Mouse (Mus musculus): ENCODE data around the gene Sfxn5. TPM values are rescaled to one million over a fixed set of nuclear protein-coding genes. Genes with fewer than 3 reads are reported as not detected.
A peak's percentile ranks its signal among the peaks of the same experiment; 100 is the strongest.

Sfxn5 gene
- total and polyA plus RNA-seq, 3 experiments: 1.8 to 3.0 TPM; not detected in 1

DNA sequence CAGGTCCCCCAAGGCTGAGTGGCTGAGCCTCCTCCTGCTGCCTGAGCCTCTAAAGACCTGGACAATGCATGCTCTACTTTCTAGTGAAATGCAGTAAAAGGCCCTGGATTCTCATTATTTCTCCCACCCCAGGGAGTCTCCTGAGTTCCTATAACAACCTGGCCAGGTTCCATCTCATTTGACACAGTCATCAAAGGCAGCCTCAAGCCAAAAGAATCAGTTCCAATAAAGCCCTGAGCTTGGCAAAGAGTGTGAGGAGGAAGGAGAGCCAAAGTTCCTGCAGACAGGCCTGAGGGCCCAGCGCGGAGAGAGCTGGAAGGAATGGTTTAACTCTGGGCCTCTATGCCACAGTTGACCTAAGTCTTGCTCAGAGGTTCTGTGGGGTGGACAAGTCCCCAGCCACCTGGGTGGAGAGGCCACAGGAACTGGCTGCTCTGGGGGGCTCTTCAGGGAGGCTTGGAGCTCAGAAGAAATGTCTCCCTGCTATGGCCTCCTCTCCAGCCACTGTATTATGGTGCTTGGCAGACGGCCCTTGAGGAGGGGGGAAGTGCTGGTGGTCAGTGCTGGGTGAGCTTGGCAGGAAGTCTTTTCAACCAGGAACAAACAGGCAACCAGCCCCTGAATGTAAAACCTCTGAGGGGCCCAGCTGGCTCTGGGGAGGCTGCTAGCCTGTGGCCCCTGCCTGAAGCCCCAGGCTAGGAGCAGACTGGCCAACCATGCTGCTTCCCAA, 30.7 kb downstream of the Sfxn5 start:
- no peak for TF ChIP-seq CHD2 (IDR thresholded peaks at IDR 0.05; ENCODE audit: low read length)
- no peak for TF ChIP-seq KAT2A (conservative IDR thresholded peaks at IDR 0.05; ENCODE audit: low read depth, low read length)
- TF ChIP-seq MAFK (IDR thresholded peaks at IDR 0.05; ENCODE audit: borderline replicate concordance, low read depth, low read length): no peak
- no peak for TF ChIP-seq E2F4 (IDR thresholded peaks at IDR 0.05; ENCODE audit: borderline replicate concordance, low read depth, low read length)
- TF ChIP-seq TBP (IDR thresholded peaks at IDR 0.05; ENCODE audit: low read depth, low read length): no peak
- no peak for TF ChIP-seq ZKSCAN1 (IDR thresholded peaks at IDR 0.05; ENCODE audit: low read depth, low read length)
- H3K27ac ChIP-seq (ENCODE audit: control insufficient read depth, low read depth, low read length): no peak overlapping the region
- H3K36me3 ChIP-seq (ENCODE audit: control insufficient read depth in 1 of 2, insufficient read depth in 2 of 2, low read length in 2 of 2): peaks cover 0 to 9% of the 10 kb centered on the region in 2 experiments; a peak in 2 of 4 replicates
- H3K4me1 ChIP-seq (ENCODE audit: control insufficient read depth in 1 of 2, insufficient read depth in 2 of 2, low read length in 2 of 2): peaks cover 0 to 5% of the 10 kb centered on the region in 2 experiments; a peak in 2 of 4 replicates
- no peak for DNase-seq (ENCODE audit: low read depth, low spot score)
- no peak overlapping the region for H3K4me3 ChIP-seq (ENCODE audit: control insufficient read depth in 1 of 2, insufficient read depth in 1 of 2, low read depth in 2 of 2, low read length in 2 of 2)
- H3K9me3 ChIP-seq (replicated peaks; ENCODE audit: insufficient read depth, low read length): no peaks in the 10 kb centered on the region
- H3K9ac ChIP-seq (ENCODE audit: control insufficient read depth, low read depth, low read length, poor library complexity, severe bottlenecking): no peak overlapping the region
- no peaks in the 10 kb centered on the region for H3K79me2 ChIP-seq (ENCODE audit: control insufficient read depth, insufficient read depth, low read length, poor library complexity)
- H3K27me3 ChIP-seq (ENCODE audit: control insufficient read depth in 1 of 2, insufficient read depth in 2 of 2, low read length in 2 of 2): no peaks in the 10 kb centered on the region

DNA sequence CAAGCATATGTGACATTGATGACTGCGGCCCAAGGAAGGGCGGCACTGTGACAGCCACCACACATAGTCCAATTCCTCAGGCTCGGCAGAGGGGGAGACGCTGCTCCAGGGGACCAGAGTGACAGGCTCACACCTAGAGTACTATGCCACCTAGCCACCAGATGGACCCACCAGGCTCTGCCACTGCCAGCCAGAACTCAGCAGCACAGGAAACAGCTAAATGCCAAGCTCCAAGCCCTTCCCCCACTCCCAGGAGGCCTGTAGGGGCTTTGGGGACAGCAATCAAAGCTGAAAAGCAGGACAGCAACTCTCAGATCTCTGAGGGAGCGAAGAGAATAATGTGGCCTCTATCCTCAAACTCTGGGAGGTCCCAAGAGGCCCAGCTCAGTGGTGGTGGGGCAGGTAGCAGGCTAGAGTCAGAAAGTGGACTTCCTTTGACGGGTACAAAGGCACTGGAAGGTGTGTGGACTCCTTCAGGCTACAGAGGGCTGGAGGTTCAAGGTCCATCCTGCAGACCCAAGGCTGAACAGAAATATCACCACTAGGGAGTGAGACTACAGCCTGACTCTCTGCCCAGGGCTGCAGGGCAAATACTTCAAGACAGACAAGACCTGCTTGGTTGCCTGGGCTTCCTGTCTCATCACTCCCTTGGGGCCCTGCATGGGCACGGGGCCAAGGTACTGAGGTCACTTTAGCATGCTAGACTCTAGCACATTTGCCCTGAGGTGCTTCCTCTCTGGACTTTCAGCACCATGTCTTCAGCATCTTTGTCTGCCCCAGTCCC, 37.6 kb downstream of the Sfxn5 start:
- Histone ChIP-seq H3K9ac (ENCODE audit: control insufficient read depth, low read depth, low read length, poor library complexity, severe bottlenecking) (no peak overlapping the region), H3K27me3 (ENCODE audit: control insufficient read depth in 1 of 2, insufficient read depth in 2 of 2, low read length in 2 of 2) (no peaks in the 10 kb centered on the region), H3K79me2 (ENCODE audit: control insufficient read depth, insufficient read depth, low read length, poor library complexity) (no peaks in the 10 kb centered on the region), H3K36me3 (ENCODE audit: control insufficient read depth in 1 of 2, insufficient read depth in 2 of 2, low read length in 2 of 2) (peaks cover 0 to 12% of the 10 kb centered on the region in 2 experiments; a peak in 2 of 4 replicates), H3K4me3 (ENCODE audit: control insufficient read depth in 1 of 2, insufficient read depth in 1 of 2, low read depth in 2 of 2, low read length in 2 of 2) (no peak overlapping the region), H3K27ac (ENCODE audit: control insufficient read depth, low read depth, low read length) (no peak overlapping the region), H3K4me1 (ENCODE audit: control insufficient read depth in 1 of 2, insufficient read depth in 2 of 2, low read length in 2 of 2) (peaks cover 0 to 12% of the 10 kb centered on the region in 2 experiments; a peak in 3 of 4 replicates), H3K9me3 (replicated peaks; ENCODE audit: insufficient read depth, low read length) (no peaks in the 10 kb centered on the region)
- DNase-seq (ENCODE audit: low read depth, low spot score): peak; percentile 80
- TF ChIP-seq ZMIZ1 (IDR thresholded peaks at IDR 0.05; ENCODE audit: low read depth, low read length): no peak
- no peak for TF ChIP-seq CHD2 (IDR thresholded peaks at IDR 0.05; ENCODE audit: low read length)
- TF ChIP-seq MYC (IDR thresholded peaks at IDR 0.05; ENCODE audit: low read depth, low read length): no peak
- no peak for TF ChIP-seq GABPA (IDR thresholded peaks at IDR 0.05; ENCODE audit: low read depth, low read length)
- no peak for TF ChIP-seq GATA1 (IDR thresholded peaks at IDR 0.05; ENCODE audit: low read depth, low read length)

DNA sequence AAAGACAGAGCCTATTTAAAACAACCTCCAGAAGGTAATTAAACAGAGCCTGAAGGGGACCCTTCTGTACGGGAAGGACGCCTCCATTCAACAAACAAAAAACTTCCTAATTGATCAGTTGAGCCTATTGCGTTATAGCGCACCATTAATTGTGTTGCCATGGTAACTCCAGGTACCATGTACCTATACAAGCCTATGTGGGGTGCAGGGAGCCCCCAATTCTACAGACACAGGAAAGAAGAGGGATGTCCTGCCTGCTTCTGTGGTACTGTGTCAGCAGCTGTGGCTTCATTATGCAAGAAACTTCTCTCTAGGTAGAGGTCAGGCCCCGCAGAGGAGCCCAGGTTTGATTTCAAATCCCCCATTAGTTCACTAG, 39.2 kb downstream of the Sfxn5 start:
- no peak overlapping the region for H3K4me3 ChIP-seq (ENCODE audit: control insufficient read depth in 1 of 2, insufficient read depth in 1 of 2, low read depth in 2 of 2, low read length in 2 of 2)
- no peak for DNase-seq (ENCODE audit: low read depth, low spot score)
- no peak for TF ChIP-seq USF1 (IDR thresholded peaks at IDR 0.05; ENCODE audit: low read depth, low read length)
- no peaks in the 10 kb centered on the region for H3K27me3 ChIP-seq (ENCODE audit: control insufficient read depth in 1 of 2, insufficient read depth in 2 of 2, low read length in 2 of 2)
- H3K36me3 ChIP-seq (ENCODE audit: control insufficient read depth in 1 of 2, insufficient read depth in 2 of 2, low read length in 2 of 2): peaks cover 0 to 12% of the 10 kb centered on the region in 2 experiments; a peak in 2 of 4 replicates
- H3K9me3 ChIP-seq (replicated peaks; ENCODE audit: insufficient read depth, low read length): no peaks in the 10 kb centered on the region
- H3K9ac ChIP-seq (ENCODE audit: control insufficient read depth, low read depth, low read length, poor library complexity, severe bottlenecking): no peak overlapping the region
- H3K4me1 ChIP-seq (ENCODE audit: control insufficient read depth in 1 of 2, insufficient read depth in 2 of 2, low read length in 2 of 2): peaks cover 0 to 12% of the 10 kb centered on the region in 2 experiments; a peak in 3 of 4 replicates
- no peak overlapping the region for H3K27ac ChIP-seq (ENCODE audit: control insufficient read depth, low read depth, low read length)
- H3K79me2 ChIP-seq (ENCODE audit: control insufficient read depth, insufficient read depth, low read length, poor library complexity): no peaks in the 10 kb centered on the region
